Mouse (Mus musculus) CH12.LX (cell line): Measurements from ENCODE around the gene Tctn1. TPM values are rescaled to one million over a fixed set of nuclear protein-coding genes. Genes with fewer than 3 reads are reported as not detected.

Experiments used
- DNase-seq: peaks from one replicate; pipeline ENCODE4 v3.0.0-alpha.2; 2013; ENCODE audit errors: extremely low read depth
- H3K27ac ChIP-seq: 2 replicates; pipeline ENCODE4 v1.5.1; 2012; ENCODE audit warnings: low read depth, mild to moderate bottlenecking, control low read depth, moderate library complexity; ENCODE audit not compliant: insufficient read depth
- H3K27me3 ChIP-seq: replicated peaks from 2 replicates; pipeline ENCODE3; 2012; ENCODE audit warnings: inconsistent platforms
- H3K36me3 ChIP-seq, 2 experiments: replicated peaks in 1 of 2; 2 replicates each; pipeline versions ENCODE3 to v1.6.1; 2012; ENCODE audit warnings: inconsistent platforms in 1 of 2, low read length in 1 of 2, mild to moderate bottlenecking in 1 of 2, mixed read lengths in 1 of 2, moderate library complexity in 1 of 2; ENCODE audit not compliant: control insufficient read depth in 1 of 2, insufficient read depth in 1 of 2
- H3K4me1 ChIP-seq, 2 experiments: 2 replicates each; pipeline ENCODE4 v1.6.1; 2012; ENCODE audit warnings: inconsistent platforms in 1 of 2, moderate library complexity in 1 of 2; ENCODE audit not compliant: insufficient read depth in 2 of 2, control insufficient read depth in 1 of 2
- H3K4me2 ChIP-seq: 2 replicates; pipeline ENCODE4 v1.6.1; 2012; ENCODE audit warnings: low read depth, mild to moderate bottlenecking, control low read depth; ENCODE audit not compliant: poor library complexity, insufficient read depth, severe bottlenecking
- H3K4me3 ChIP-seq, 3 experiments: fragments of 150-350 bp in 1 of 3; sonication (generic) in 1 of 3; replicated peaks in 1 of 3; 2 replicates each; pipeline versions ENCODE3 to v1.5.1; 2011 to 2012; ENCODE audit warnings: low read depth in 2 of 3, low read length in 2 of 3, mild to moderate bottlenecking in 2 of 3, moderate library complexity in 2 of 3, control low read depth in 1 of 3, improper control_type of control experiment in 1 of 3, inconsistent platforms in 1 of 3, mixed read lengths in 1 of 3; ENCODE audit not compliant: poor library complexity in 1 of 3
- H3K79me2 ChIP-seq: replicated peaks from 2 replicates; pipeline ENCODE4 v1.6.1; 2012; ENCODE audit warnings: mild to moderate bottlenecking, moderate library complexity; ENCODE audit not compliant: control insufficient read depth, poor library complexity, insufficient read depth, severe bottlenecking; ENCODE audit errors: extremely low read depth
- H3K9ac ChIP-seq: 2 replicates; pipeline ENCODE4 v1.6.1; 2012; ENCODE audit warnings: low read depth, mild to moderate bottlenecking, control low read depth, moderate library complexity; ENCODE audit not compliant: insufficient read depth
- H3K9me3 ChIP-seq: replicated peaks from 2 replicates; pipeline ENCODE3; 2012; ENCODE audit warnings: low read length, inconsistent platforms, mixed read lengths
- CHD2 ChIP-seq: IDR thresholded peaks from 2 replicates; pipeline ENCODE4 v1.6.1; 2011; ENCODE audit warnings: low read length, improper control_type of control experiment
- E2F4 ChIP-seq: IDR thresholded peaks from 2 replicates; pipeline ENCODE4 v1.6.1; 2011; ENCODE audit warnings: low read depth, low read length, improper control_type of control experiment; ENCODE audit not compliant: insufficient replicate concordance
- HCFC1 ChIP-seq: IDR thresholded peaks from 2 replicates; pipeline ENCODE4 v1.6.1; 2012; ENCODE audit warnings: low read depth, mild to moderate bottlenecking, inconsistent platforms, low read length, improper control_type of control experiment
- IRF4 ChIP-seq: IDR thresholded peaks from 2 replicates; pipeline ENCODE4 v1.6.1; 2014; ENCODE audit warnings: low read depth, mild to moderate bottlenecking, inconsistent platforms, low read length, improper control_type of control experiment
- KAT2A ChIP-seq: IDR thresholded peaks from 2 replicates; pipeline ENCODE4 v1.6.1; 2012; ENCODE audit warnings: low read length, improper control_type of control experiment, inconsistent platforms; ENCODE audit not compliant: insufficient replicate concordance
- MAX ChIP-seq: IDR thresholded peaks from 2 replicates; pipeline ENCODE4 v1.6.1; 2011; ENCODE audit warnings: low read length, improper control_type of control experiment
- MAZ ChIP-seq: IDR thresholded peaks from 2 replicates; pipeline ENCODE4 v1.6.1; 2012; ENCODE audit warnings: low read depth, mild to moderate bottlenecking, inconsistent platforms, low read length, improper control_type of control experiment, moderate library complexity
- MEF2A ChIP-seq: IDR thresholded peaks from 2 replicates; pipeline ENCODE4 v1.6.1; 2014; ENCODE audit warnings: low read depth, mild to moderate bottlenecking, inconsistent platforms, low read length, improper control_type of control experiment, borderline replicate concordance
- NELFE ChIP-seq: IDR thresholded peaks from 2 replicates; pipeline ENCODE4 v1.6.1; 2011; ENCODE audit warnings: low read depth, low read length, improper control_type of control experiment
- POLR2A ChIP-seq: IDR thresholded peaks from 2 replicates; pipeline ENCODE4 v1.6.1; 2011; ENCODE audit warnings: low read depth, mild to moderate bottlenecking, improper control_type of control experiment, low read length
- POLR2AphosphoS2 ChIP-seq: IDR thresholded peaks from 2 replicates; pipeline ENCODE4 v1.6.1; 2011; ENCODE audit warnings: low read depth, low read length, improper control_type of control experiment
- RCOR1 ChIP-seq: conservative IDR thresholded peaks from 2 replicates; pipeline ENCODE4 v1.6.1; 2012; ENCODE audit warnings: low read depth, mild to moderate bottlenecking, inconsistent platforms, low read length, improper control_type of control experiment
- SIN3A ChIP-seq: IDR thresholded peaks from 2 replicates; pipeline ENCODE4 v1.6.1; 2012; ENCODE audit warnings: low read length, improper control_type of control experiment, inconsistent platforms
- TBP ChIP-seq: conservative IDR thresholded peaks from 2 replicates; pipeline ENCODE4 v1.6.1; 2011; ENCODE audit warnings: low read depth, low read length, improper control_type of control experiment
- TCF12 ChIP-seq: IDR thresholded peaks from 2 replicates; pipeline ENCODE4 v1.6.1; 2014; ENCODE audit warnings: low read depth, mild to moderate bottlenecking, inconsistent platforms, low read length, improper control_type of control experiment
- USF1 ChIP-seq: IDR thresholded peaks from 2 replicates; pipeline ENCODE4 v1.6.1; 2014; ENCODE audit warnings: low read depth, mild to moderate bottlenecking, inconsistent platforms, low read length, improper control_type of control experiment
- USF2 ChIP-seq: conservative IDR thresholded peaks from 2 replicates; pipeline ENCODE4 v1.6.1; 2011; ENCODE audit warnings: low read depth, low read length, improper control_type of control experiment
- ZKSCAN1 ChIP-seq: IDR thresholded peaks from 2 replicates; pipeline ENCODE4 v1.6.1; 2012; ENCODE audit warnings: low read depth, inconsistent platforms, low read length, improper control_type of control experiment, borderline replicate concordance
- ZNF384 ChIP-seq: IDR thresholded peaks from 2 replicates; pipeline ENCODE4 v1.6.1; 2012; ENCODE audit warnings: low read depth, low read length, improper control_type of control experiment, inconsistent platforms
- dilution Hi-C: fragments of 300-500 bp; cut with MboI; formaldehyde crosslinking; loops from 2 replicates; pipeline ENCODE4 v1.14.3; 2020; ENCODE audit warnings: low sequenced_read_pairs; ENCODE audit not compliant: extremely low pct_unique_long_range_greater_than_20kb, extremely low pct_ligation_motif_present
- in situ Hi-C: fragments of 300-500 bp; cut with MboI; formaldehyde crosslinking; loops from 3 replicates; pipeline ENCODE4 v1.14.3; 2019; ENCODE audit warnings: low sequenced_read_pairs, low pct_ligation_motif_present, low pct_unique_long_range_greater_than_20kb, mixed read lengths
- polyA plus RNA-seq: library from polyadenylated mRNA; unstranded; fragments of >175 nt; gene quantifications from 2 replicates; pipeline ENCODE4 v1.2.1, GENCODE M21; 2012; ENCODE audit warnings: low read depth; ENCODE audit not compliant: insufficient read length
- total RNA-seq, 2 experiments: library from RNA; depleted of rRNA; stranded (reverse); fragments of 300-350 nt in 1 of 2; fragments of >200 nt in 1 of 2; gene quantifications; 2 replicates each; pipeline ENCODE4 v1.2.3; 2012 to 2014

The Tctn1 gene
- total and polyA plus RNA-seq, 3 experiments: 2.9 to 8.8 (median 3.7) TPM

DNA sequence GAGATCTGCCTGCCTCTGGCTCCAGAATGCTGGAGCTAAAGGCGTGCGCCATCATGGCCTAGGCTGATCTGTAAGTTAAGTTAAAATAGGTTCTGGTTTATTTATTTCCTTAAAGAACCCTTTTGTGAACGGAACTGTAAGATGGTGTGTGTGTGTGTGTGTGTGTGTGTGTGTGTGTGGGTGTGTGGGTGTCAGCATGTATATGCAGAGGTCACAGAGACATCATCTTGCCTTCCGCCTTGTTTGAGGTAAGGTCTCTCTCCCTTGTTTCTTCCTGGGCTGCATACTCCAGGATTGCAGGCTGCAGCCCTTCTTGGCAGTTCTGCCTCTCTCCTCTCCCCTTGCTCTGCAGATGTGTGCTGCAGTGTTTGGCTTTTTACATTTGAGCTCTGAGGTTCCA, 33.4 kb downstream of the Tctn1 start:
- Histone ChIP-seq H3K9ac (peak overlapping the region; percentile 7; the same call in 1 of the 2 replicates), H3K4me2 (no peak overlapping the region), H3K79me2 (peaks cover 10% of the 10 kb centered on the region), H3K27ac (peak overlapping the region; percentile 24), H3K27me3 (no peaks in the 10 kb centered on the region), H3K4me1 (peaks cover 31 to 79% of the 10 kb centered on the region in 2 experiments), H3K36me3 (peaks cover 23 to 64% of the 10 kb centered on the region in 2 experiments), H3K4me3 (no peak overlapping the region), H3K9me3 (peaks cover 16% of the 10 kb centered on the region)
- dilution Hi-C loops (no loop called here), in situ Hi-C loops (no loop called here)
- TF ChIP-seq KAT2A (no peak), USF2 (no peak), USF1 (no peak), SIN3A (no peak), ZKSCAN1 (no peak), POLR2AphosphoS2 (no peak), E2F4 (no peak), NELFE (no peak), MAX (no peak), TBP (no peak), POLR2A (no peak), ZNF384 (no peak), IRF4 (no peak), RCOR1 (no peak), MEF2A (no peak)
- DNase-seq: no peak

DNA sequence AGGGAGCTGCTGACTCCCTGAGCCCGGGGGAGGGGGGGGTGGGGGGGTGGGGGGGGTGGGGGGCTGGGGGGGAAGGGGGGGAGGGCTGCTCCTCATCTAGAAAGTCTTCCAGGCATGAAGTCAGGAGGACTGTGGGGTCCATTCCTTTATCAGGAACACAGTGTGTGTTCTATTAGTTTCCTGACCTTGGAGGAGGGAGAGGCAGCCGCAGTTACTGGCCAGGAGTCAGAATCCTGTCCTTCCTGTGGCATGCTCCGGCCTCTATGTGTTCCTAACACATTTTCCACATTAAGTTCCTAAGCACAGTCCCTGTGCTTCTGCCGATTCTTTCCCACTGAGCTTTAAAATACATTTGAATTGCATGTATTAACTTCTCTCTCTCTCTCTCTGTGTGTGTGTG, 35.5 kb downstream of the Tctn1 start:
- Histone ChIP-seq H3K27ac (no peak overlapping the region), H3K36me3 (peaks cover 25 to 77% of the 10 kb centered on the region in 2 experiments), H3K79me2 (peaks cover 9% of the 10 kb centered on the region; the same call in 1 of the 2 replicates), H3K4me3 (no peak overlapping the region), H3K4me1 (peaks cover 39 to 79% of the 10 kb centered on the region in 2 experiments), H3K9ac (no peak overlapping the region), H3K4me2 (no peak overlapping the region), H3K9me3 (peaks cover 16% of the 10 kb centered on the region), H3K27me3 (no peaks in the 10 kb centered on the region)
- in situ Hi-C loops (no loop called here), dilution Hi-C loops (no loop called here)
- TF ChIP-seq TCF12 (no peak), MAZ (no peak), POLR2A (no peak), HCFC1 (no peak), CHD2 (no peak), KAT2A (no peak)
- DNase-seq: no peak
